In the genomic region with DNA sequence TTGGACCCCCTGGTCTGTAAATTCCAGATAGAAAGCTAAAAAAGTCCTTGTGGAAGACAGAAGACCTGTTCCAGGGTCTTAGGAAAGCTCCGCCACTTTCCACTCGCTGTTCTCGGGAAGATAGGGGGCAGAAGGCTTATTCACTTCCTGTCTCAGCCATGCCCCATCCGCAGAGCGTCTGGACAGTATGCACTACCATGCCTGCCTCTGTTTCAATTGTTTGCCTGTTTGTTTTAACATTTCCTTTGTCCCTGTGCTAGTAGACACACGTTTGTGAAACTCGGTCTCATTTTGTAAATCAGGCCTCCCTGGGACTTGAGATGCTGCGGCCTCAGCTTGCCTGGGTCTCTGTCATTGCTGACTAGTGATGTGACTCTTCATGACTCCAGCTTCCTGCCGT, we compare ENCODE assay signal across 8 mouse cellular contexts. TPM values are rescaled to one million over a fixed set of nuclear protein-coding genes. Genes with fewer than 3 reads are reported as not detected.
DNase-seq lines count a peak whose midpoint lies in the region; ATAC-seq lines count a peak whose summit lies in the region.
"Had no signal": no experiment of that assay in that cellular context is flagged by ENCODE, and none has a peak within 500 bp of the region (broad histone marks: within the 10 kb centered on the region; RNA-seq: fewer than 3 reads in every experiment).

No protein-coding gene starts in this region.

- peaks cover 60% of the 10 kb centered on the region for H3K4me1 ChIP-seq in kidney, embryonic 16.5 days (ENCODE audit: insufficient read depth, low read length)
- H3K4me1 ChIP-seq in embryonic facial prominence, embryonic 12.5 days = peaks cover 32% of the 10 kb centered on the region

- DNase-seq in kidney, adult 8-10 months = no peak
- peak; percentile 33 for DNase-seq in kidney, postnatal 14 days
- peak; percentile 71 for DNase-seq in lung, postnatal 36 days
- no peak for DNase-seq in left cerebral cortex, postnatal 4 days
- no peak for DNase-seq in frontal cortex, postnatal 25 days (ENCODE audit: low spot score in 2 of 2)
- DNase-seq: cerebellum, postnatal 25 days had no signal

- no peaks in the 10 kb centered on the region for H3K27me3 ChIP-seq in kidney, embryonic 16.5 days (ENCODE audit: insufficient read depth, low read length)
- H3K27me3 ChIP-seq in embryonic facial prominence, embryonic 12.5 days = no peaks in the 10 kb centered on the region

- H3K36me3 ChIP-seq in kidney, embryonic 16.5 days (ENCODE audit: insufficient read depth, low read length) = no peaks in the 10 kb centered on the region
- no peaks in the 10 kb centered on the region for H3K36me3 ChIP-seq in embryonic facial prominence, embryonic 12.5 days

- 51% methylated on average over 9 of the region's 9 CpGs for WGBS in kidney, embryonic 16.5 days
- WGBS in embryonic facial prominence, embryonic 12.5 days = 60% methylated on average over 9 of the region's 9 CpGs

- H3K9ac ChIP-seq in kidney, embryonic 16.5 days (replicated peaks; ENCODE audit: low read length) = 0 out of 2 replicates have a peak overlapping the region, but pooled peaks have one; percentile 2
- no peak overlapping the region for H3K9ac ChIP-seq in embryonic facial prominence, embryonic 12.5 days

- H3K4me3 ChIP-seq in kidney, embryonic 16.5 days (ENCODE audit: low read length) = no peak overlapping the region
- H3K4me3 ChIP-seq in embryonic facial prominence, embryonic 12.5 days = no peak overlapping the region

- no peak for ATAC-seq in kidney, embryonic 16.5 days (ENCODE audit: low FRiP score, low TSS enrichment)
- ATAC-seq in embryonic facial prominence, embryonic 12.5 days (ENCODE audit: insufficient number of reproducible peaks, insufficient read depth, low FRiP score, low TSS enrichment) = no peak

- H3K9me3 ChIP-seq in kidney, embryonic 16.5 days (ENCODE audit: low read length) = no peaks in the 10 kb centered on the region
- H3K9me3 ChIP-seq in embryonic facial prominence, embryonic 12.5 days = no peaks in the 10 kb centered on the region

- intact Hi-C loops in left cerebral cortex, postnatal 4 days (cut with DNase I) = no loop called here

- peak overlapping the region; percentile 3; the same call in 1 of the 2 replicates for H3K4me2 ChIP-seq in kidney, embryonic 16.5 days (replicated peaks; ENCODE audit: low read depth, low read length)
- no peak overlapping the region for H3K4me2 ChIP-seq in embryonic facial prominence, embryonic 12.5 days (replicated peaks)

- H3K27ac ChIP-seq in kidney, embryonic 16.5 days (ENCODE audit: low read length) = peak overlapping the region; percentile 76; the same call in 1 of the 2 replicates
- peak overlapping the region; percentile 23; the same call in 1 of the 2 replicates for H3K27ac ChIP-seq in embryonic facial prominence, embryonic 12.5 days

RNA-seq across cellular contexts. Expression of a gene that starts 43.4 kb away (rescaled TPM):
- 85.1 and 87.0 TPM in 2 replicates for polyA plus RNA-seq in kidney, embryonic 16.5 days (2015; fragmentation: Nextera tagmentation; extraction: Ambion mirVana)
- 83.4 and 90.5 TPM in 2 replicates for polyA plus RNA-seq in embryonic facial prominence, embryonic 12.5 days (2016; fragmentation: Nextera tagmentation; extraction: Ambion mirVana)
- 10 to 100 TPM; 93.4 to 93.5 TPM for total RNA-seq in left cerebral cortex, postnatal 4 days (2021)

Comparison
In these comparisons a context has a peak if more than half of its experiments do, and no peak if none do; other contexts are left out.
1. DNase-seq: peak in kidney, postnatal 14 days (single experiment) and lung, postnatal 36 days (single experiment); none in kidney, adult 8-10 months (0 of 2), left cerebral cortex, postnatal 4 days (single experiment) and frontal cortex, postnatal 25 days (0 of 2).